Mouse (Mus musculus): ENCODE results near the gene Slc37a3.
"Not testable (repeated sequence)": the region's sequence is repeated elsewhere in the genome, so short reads cannot be mapped to it uniquely, and the experiment has no call there.

Slc37a3 gene

DNA sequence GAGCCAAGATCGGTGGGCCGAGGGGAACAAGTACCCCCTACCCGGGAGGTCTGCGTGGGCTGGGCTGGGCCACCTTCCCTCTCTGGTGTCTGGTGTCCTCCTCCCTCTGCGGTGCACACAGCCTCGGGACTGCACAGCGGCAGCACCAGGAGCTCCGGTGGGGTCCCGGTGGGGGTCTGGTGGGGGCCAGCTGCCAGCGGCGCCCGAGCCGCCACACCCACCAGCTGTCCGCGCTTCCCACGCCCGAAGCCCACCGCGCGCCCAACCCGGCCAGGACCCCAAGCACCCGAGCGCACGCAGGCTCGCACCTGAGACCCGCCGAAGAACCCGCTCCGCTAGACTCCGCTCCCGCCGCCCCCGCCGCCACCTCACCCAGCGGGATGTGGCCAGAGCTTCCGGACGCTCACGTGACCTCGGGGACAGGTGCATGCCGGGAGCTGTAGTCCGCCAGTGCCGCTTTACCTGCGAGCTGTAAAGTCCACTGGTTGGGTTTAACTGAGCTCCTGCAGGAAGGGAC, at the start of gene Slc37a3:
Gene Slc37a3 (minus strand): TSS at position 365 of the 517 bp plus-strand sequence.
- peak; percentile 78 for ATAC-seq (ENCODE audit: low TSS enrichment)

DNA sequence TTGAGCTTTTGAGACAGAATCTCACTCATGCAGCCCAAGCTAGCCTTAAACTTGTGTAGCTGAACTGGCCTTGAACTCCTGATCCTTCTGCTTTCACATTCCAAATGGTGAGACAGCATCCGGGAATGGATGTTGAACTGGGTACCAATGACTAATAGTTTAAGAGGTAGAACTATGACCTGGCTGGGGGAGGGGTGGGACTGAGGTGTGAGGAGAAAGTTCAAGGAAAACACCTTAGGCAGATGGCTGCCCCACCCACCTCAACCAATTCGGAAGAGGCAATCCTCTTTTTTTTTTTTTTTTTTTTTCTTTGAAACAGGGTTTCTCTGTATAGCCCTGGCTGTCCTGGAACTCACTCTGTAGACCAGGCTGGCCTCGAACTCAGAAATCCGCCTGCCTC, 49.2 kb upstream of the Slc37a3 start:
- no peak for ATAC-seq (ENCODE audit: low TSS enrichment)

DNA sequence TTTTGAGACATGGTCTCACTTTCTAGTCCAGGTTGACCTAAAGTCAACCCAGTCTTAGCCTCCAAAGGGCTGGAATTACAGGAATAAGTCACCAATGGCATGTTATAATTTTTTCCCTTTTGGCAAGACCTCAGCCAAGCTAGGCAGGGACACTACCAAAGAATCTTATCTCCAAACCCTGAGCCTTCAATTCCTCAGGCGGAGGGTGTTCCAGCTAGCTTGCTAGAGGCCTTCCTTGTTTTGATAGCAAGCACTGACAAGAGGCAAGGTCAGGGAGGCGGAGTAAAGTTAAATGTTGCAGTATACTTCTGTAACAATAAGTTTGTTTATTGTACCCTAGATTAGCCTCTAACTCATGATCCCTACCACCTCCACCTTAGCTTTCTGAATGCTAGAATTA, 47.7 kb upstream of the Slc37a3 start:
- ATAC-seq (ENCODE audit: low TSS enrichment) = no peak

DNA sequence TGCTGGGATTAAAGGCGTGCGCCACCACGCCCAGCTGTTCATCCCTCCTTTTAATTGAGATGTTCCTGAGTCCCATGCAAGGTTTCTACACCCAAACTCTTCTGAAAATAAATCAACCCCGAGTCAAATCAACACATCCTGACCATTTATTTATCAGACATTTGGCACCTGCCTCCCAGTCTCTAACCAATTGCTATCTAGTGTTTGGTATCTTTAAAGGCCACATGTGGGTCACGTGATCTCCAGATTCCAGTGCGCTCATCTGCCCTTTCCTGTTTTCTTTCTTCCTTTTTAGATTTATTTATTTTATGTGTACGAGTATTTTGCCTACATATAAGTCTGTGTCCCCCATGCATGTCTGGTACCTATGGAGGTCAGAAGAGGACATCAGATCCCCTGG, 46.2 kb upstream of the Slc37a3 start:
- ATAC-seq (ENCODE audit: low TSS enrichment) = no peak

DNA sequence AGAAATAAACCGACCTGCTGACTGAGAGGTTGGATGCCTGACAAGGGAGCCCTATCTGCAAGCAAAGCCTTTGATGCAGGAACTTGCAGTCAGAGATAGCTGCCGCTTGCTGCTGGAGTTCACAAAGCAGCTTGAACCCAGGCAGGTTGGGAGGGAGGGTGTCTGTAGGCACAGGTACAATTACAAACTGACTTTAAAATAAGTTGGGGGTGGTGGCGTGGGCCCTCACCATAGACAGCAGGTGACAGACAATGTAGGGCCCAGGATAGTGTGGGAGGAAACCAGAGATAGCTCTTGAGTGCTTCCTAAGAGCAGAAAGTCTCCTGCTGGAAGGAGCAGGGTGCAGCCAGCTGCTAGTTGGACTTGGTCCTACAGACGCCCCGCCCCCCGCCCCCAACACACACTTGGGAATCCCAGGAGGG, 45.7 kb upstream of the Slc37a3 start:
- 0 out of 2 replicates have a peak, but pooled peaks have one; percentile 18 for ATAC-seq (ENCODE audit: low TSS enrichment)

DNA sequence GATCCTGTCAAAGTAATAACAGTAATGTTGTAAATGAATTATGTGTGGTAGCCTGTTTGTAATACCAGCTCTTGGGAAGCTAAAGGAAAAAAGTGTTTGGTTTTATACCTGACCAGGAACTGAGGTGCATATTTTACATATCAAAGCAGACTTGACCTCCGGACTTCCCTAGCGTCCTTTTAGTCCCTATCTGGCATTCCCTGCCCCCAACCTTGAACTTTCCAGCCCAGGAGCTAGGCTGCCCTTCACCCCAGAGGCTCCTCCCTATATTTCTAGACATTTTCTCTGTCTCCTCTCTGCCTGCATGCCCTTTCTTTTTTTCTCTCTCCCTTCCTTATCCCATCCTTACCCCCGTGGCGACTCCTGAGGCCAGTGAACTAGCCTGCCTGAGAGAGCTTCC, 43.4 kb upstream of the Slc37a3 start:
- no peak for ATAC-seq (ENCODE audit: low TSS enrichment)

DNA sequence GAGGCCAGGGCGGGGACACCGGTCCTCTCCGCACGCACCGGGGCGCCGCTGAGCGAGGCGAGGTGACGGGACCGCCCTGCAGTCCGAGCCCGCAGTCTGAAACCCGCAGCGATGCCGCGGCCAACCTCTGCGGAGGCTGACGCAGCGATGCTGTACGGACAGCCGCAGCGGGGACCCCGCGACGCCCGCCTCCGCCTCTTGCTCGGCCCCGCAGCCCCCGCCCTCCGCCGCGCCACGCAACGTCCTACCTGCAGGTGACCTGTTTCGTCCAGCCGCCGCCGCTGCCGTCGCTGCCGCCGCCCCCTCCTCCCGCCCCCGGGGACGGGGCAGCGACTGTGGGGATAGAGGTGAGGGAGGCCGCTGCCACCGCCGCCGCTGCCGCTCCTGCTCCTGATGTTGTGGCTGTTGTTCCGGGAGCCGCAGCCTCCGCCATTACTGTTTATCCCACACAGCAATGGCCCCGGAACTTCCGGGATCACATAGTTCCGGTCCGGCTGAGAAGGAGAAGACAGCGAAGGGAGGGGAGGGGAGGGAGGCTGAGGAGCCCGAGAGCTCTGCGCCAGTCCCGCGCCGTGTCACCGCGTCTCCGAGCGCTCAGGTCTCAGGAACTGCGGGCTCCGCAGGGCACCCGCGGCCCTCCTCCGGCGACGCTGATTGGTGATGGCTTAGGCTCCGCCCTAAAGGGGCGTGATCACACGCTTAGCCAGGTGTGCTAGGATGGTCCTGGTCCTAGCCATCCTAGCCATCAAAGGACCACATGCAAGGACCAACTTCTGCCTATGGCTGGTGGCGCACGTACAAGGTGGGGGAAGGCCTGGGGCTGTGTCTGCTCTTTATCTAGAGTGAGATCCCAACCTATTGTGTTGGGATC, 42.6 kb upstream of the Slc37a3 start, which contains the start of gene Mkrn1:
Gene Mkrn1 (minus strand): TSS at position 612 of the 871 bp plus-strand sequence.
- peak; percentile 90 for ATAC-seq (ENCODE audit: low TSS enrichment)

DNA sequence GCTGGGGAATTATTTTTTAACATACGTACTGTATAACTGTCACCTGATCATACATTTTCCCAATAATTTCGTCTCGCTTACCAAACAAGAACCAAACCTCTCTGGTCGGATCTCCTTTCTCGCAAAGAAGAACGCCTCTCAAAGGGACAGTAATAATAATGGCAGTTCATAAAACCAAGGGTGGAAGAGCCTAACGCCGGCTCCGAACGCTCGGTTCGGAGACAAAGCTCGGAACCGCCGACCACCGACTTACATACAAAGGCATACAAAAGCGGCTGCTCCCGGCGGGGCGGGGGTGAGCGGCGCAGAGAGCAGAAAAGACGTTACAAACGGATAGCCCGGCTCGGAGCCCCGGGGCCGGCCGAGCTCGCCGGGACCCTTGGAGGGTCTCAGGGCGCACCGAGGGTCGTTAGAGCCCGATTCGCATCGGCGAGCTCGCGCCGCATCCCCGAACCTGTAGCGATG, 41.9 kb upstream of the Slc37a3 start:
- 0 out of 2 replicates have a peak, but pooled peaks have one; percentile 2 for ATAC-seq (ENCODE audit: low TSS enrichment)

DNA sequence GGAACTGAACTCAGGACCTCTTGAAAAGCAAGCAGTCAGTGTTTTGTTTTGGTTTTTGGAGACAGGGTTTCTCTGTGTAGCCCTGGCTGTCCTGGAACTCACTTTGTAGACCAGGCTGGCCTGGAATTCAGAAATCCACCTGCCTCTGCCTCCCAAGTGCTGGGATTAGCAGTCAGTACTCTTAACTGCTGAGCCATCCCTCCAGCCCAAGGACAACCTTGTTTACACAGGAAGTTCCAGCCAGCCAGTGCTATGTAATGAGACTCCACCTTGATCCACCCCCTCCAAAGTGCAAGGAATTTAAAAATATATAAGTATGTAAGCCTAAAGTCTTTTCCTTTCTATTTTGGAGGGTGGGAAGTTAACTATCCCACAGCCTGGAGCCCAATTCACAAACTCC, 39.2 kb upstream of the Slc37a3 start:
- ATAC-seq (ENCODE audit: low TSS enrichment) = not testable (repeated sequence)

DNA sequence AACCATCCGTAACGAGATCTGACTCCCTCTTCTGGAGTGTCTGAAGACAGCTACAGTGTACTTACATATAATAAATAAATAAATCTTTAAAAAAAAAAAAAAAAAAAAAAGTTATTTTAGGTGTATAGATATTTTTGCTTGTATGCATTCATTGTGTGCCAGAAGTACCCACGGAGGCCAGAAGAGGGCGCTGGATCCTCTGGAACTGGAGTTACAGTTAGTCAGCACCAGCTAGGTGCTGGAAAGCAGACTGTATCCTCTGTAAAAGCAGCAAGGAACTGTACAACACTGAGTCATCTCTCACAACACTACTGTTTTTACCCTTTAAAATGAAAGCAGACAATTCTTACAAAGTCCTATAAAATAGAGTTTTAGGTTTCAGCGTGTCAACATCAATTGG, 38.3 kb upstream of the Slc37a3 start:
- peak; percentile 28 for ATAC-seq (ENCODE audit: low TSS enrichment)

DNA sequence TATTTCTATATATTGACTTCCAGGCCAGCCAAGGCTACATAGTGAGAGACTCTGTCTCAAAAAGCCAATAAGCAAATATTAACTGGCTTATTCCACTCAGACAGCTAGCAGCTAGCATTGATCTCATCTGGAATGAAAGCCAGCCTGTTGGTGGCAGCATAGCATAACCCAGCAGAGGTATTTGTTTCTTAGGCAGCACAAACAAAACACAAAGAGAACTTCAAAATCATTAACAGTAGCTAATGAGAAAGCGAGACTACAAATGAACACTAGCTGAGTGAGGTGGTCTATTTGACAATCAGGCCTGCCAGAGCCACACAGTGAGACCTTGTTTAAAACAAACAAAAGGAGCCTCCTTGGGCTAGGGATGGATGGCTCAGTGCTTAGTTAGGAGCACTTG, 36.6 kb upstream of the Slc37a3 start:
- no peak for ATAC-seq (ENCODE audit: low TSS enrichment)

DNA sequence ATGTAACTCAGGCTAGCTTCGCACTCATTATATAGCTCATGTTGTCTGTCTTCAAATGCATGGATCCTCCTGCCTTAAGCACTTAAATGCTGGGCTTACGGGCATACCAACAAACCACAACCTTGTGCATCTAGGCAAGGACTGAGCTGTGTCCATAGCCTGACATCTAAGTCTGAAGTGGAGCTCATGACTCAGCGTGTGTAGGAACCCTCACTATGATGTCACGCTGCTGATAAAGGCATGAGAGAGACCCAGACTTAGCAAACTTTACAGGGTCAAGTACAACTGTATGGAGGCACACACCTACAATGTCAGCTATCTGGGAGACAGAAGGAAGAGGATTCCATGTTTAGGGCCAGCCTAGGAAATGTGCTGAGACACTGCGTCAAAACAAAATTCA, 29.0 kb upstream of the Slc37a3 start:
- 0 out of 2 replicates have a peak, but pooled peaks have one; percentile 33 for ATAC-seq (ENCODE audit: low TSS enrichment)

DNA sequence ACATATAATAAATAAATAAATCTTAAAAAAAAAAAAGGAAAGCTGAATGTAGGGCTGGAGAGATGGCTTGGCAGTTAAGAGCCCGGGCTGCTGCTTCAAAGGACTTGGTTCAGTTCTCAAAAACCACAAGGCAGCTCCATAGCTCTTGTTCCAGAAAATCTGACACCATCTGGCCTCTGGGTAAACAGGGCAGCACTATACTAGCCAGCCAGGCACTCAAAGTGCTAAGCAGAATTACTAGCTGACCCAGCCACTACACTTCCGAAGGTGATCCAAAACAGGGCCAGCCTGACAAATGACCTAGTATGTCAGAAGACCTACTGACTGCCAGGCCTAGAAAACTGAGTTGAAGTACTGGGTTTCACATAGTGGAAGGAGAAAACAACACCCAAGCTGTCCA, 25.7 kb upstream of the Slc37a3 start:
- ATAC-seq (ENCODE audit: low TSS enrichment) = no peak

DNA sequence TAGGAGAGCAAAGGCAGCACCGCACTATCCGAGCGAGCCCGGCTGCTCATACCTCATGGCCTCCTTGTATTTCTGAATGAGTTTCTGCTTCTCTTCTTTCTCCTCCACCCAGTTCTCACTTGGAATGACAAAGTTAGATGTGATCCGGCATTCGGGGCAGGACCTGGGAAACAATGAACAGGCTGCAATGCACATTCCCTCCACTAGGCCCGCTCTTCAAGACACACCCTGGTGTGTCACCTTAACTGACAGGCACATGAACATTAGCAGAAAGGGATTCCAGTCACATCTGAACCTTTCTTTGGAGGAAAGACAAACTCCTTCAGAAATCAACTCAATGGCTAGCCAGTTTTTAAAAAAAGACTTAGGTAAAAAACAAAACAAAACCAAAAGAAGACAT, 22.9 kb upstream of the Slc37a3 start:
- no peak for ATAC-seq (ENCODE audit: low TSS enrichment)

DNA sequence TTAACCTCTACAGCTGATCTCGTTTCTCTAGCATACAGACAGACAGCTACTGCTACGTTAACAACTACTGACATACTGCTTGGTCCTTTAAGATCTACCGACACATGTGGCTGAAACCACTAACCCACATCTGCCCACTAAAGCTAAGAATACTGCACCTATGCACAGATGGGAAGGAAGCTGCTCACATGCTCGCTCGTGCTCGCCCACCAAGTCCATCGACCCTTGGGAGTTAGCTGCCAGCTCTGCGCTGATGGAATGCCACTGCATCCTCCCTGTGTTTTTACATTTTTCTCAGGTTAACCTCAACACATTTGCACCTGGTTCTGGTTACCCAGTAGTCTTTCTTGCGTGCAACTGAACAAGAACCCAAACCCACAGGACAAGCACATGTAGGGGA, 20.9 kb upstream of the Slc37a3 start:
- ATAC-seq (ENCODE audit: low TSS enrichment) = no peak

DNA sequence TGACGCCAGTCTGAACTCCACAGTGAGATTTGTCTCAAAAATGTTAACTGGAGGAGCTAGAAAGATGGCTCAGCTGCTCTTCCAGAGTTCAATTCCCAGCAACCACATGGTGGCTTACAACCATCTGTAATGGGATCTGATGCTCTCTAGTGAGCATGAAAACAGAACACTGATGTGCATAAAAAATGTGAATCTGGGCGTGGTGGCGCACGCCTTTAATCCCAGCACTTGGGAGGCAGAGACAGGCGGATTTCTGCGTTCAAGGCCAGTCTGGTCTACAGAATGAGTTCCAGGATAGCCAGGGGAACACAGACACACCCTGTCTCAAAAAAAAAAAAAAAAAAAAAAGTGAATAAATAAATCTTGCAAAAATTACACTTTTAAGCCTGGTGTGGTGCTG, 19.6 kb upstream of the Slc37a3 start:
- no peak for ATAC-seq (ENCODE audit: low TSS enrichment)

DNA sequence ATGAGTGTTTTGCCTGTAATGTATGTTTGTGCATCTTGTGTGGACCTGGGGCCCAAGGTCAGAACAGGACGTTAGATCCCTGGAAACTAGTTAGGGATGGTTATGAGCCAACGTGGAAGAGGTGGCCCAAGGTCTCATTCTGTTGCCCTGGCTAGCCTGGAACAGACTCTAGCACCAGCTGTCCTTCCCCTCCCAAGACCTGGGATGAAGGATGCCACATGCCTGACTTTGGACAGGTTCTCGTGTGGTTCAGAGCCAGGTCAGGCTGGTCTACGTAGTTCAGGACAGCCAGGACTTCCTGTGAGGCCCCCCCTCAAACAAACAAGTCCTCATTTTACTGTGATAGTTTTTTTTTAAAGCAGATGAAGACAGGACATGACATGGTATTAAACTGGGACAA, 18.4 kb upstream of the Slc37a3 start:
- ATAC-seq (ENCODE audit: low TSS enrichment) = no peak

DNA sequence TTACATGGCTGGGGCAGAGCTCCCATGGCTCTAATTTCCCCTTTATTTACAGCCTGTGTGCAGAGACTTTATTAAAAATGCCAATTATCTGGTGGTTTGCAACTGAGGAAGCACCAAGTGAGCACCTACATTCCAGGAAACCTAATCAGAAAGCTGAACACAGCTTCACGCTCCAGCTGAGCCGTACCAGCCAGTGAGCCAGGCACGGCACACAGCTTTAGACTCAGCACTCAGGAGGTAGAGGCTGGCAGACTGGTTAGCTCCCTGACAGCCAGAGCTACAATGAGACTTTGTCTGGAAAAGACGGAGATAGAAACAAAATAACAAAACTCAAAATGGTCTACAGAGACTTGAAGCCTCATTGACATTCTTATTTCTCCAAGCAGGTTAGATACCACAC, 18.0 kb upstream of the Slc37a3 start:
- no peak for ATAC-seq (ENCODE audit: low TSS enrichment)

DNA sequence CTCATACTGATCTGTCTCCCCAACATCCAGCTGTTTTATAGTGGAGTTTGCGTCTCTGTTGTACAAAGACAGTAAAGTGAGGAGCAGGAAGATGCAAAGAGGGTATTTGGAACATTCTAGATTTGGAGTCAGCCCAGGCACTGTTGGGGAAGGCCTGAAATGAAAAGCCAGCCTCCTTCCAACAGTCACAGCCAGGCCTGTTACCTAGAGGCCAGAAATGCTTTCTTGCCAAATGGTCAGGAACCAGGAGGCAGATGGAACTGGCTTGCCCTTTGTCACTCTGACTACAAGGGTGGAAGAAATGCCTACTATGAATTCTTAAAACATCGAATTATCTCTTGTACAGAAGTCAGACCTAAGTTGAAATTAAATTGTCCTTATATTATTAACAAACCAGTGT, 12.5 kb upstream of the Slc37a3 start:
- ATAC-seq (ENCODE audit: low TSS enrichment) = no peak

DNA sequence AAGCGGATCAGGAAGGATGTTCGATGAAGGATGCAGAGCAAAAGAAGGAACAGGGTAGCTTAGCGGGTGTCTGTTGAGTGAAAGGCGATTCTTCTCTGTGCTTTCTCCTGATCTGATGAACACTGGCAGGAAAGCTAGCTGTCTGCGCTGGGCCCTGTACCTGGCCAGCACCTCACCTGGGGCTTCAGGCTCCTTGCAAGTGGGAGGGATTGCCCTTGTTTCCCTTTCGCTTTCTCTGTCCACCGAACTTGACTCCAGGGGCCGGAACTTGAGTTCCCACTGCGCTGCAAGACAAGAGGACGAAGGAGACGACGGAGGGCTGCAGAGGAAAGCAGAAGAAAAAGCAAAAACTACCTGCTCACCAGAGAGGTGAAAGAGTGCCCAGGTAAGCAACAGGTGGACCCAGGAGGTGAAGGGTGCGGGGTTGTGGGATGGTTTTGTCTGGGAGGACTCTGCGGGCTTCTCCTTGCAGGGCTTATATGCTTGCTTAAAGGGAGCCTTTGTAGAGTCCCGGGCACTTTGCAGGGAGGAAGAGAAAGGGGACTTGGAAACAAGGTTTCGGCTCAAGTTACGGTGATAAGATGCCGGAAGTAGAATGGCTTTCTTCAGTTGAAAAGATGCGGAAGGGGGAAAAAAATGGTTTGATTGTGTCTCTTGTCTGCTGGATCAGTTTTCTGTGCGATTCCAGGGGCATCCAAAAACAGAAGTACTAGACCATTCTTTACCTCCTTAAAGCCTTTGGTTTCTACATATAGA, 3.8 kb upstream of the Slc37a3 start, which contains the start of gene Rab19:
Gene Rab19 (plus strand): TSS at position 51 of the 756 bp plus-strand sequence.
- ATAC-seq (ENCODE audit: low TSS enrichment) = no peak

DNA sequence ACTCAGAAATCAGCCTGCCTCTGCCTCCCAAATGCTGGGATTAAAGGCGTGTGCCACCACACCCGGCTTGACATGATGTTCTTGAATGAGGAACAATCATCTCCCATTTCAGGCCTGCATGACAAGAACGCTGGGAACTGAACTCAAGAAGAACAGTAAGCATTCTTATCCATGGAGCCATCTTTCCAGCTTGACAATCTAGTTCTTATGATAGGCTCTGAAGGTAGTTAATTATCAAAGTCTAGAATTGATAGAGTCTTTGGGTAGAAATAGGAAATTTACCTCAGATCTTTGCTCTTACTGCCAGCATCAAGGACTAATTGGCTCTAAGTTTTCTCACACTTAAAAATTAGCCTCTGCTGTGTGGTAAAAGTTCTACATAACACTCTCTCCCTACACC, 2.8 kb upstream of the Slc37a3 start:
- no peak for ATAC-seq (ENCODE audit: low TSS enrichment)

DNA sequence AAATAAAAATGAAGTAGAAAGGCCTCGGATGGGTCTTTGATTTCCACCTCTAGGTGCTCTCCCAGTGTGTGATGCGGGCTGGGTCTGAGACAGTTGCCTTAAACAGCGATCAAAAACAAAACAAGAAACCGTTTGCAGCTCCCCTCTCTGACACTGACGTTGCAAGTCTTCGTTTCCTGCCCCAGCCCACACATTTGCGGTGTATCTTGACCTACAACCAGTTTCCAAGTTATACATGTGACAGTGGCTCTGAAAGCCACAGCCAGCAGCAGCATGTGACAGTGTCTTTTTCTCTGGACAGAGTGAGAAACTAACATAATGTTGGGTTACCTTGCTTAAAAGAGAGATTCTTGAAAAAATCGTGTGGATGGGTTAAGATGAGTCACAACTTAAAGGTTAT, 2.3 kb upstream of the Slc37a3 start:
- ATAC-seq (ENCODE audit: low TSS enrichment) = no peak
